ENCODE assay signal across 9 mouse cellular contexts in the genomic region with DNA sequence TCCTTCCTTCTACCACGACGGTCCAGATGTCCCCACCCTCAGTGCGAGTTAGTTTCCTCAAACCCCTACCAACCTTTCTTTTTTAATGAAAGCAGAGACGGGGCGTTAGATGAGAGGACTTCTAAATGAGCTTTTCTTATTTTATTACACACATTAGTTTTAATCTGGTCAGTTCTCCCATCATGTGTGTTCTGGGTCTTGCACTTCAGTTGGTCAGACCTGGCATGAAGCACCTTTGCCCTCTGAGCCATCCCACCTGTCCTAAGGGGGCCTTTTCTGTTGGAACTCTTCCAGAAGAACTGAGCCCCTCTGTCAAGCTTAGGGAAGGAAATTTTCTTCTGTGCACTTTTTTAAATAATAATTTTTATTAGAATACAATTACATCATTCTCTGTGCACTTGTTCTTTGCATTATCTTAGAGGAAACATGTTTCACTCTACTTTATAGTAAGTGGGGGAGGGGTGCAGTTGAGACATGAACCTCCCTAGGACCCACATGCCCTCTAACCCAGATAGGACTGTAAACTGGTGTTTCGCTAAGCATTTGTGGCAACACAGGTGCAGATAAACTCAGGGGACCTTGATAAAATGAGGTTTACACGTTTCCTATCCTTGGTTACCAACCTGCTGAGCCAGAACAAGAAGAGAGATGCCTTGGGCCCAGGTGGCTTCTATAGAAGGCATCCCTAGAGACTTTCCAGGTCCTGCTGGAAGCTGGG. TPM values are rescaled to one million over a fixed set of nuclear protein-coding genes. Genes with fewer than 3 reads are reported as not detected.
DNase-seq lines count a peak whose midpoint lies in the region; ATAC-seq and TF ChIP-seq lines count a peak whose summit lies in the region.
"Had no signal": no experiment of that assay in that cellular context is flagged by ENCODE, and none has a peak within 500 bp of the region (broad histone marks: within the 10 kb centered on the region; RNA-seq: fewer than 3 reads in every experiment).

No protein-coding gene starts in this region.

- DNase-seq in kidney, adult 18-20 months = no peak
- no peak for DNase-seq in left cerebral cortex, adult 18-20 months (ENCODE audit: low spot score in 2 of 2)

- H3K27me3 ChIP-seq in kidney, embryonic 14.5 days (ENCODE audit: control insufficient read depth, insufficient read depth, low read length) = no peaks in the 10 kb centered on the region
- no peaks in the 10 kb centered on the region; the same call in 1 of the 2 replicates for H3K27me3 ChIP-seq in E14TG2a.4 (ENCODE audit: insufficient read depth, low read length)
- H3K27me3 ChIP-seq in embryonic facial prominence, embryonic 12.5 days = no peaks in the 10 kb centered on the region
- no peaks in the 10 kb centered on the region for H3K27me3 ChIP-seq in liver, embryonic 16.5 days (ENCODE audit: control insufficient read depth, insufficient read depth, low read depth, low read length)
- H3K27me3 ChIP-seq: Patski had no signal

- peaks cover 10% of the 10 kb centered on the region for H3K4me1 ChIP-seq in kidney, embryonic 14.5 days (ENCODE audit: control insufficient read depth, insufficient read depth, low read length)
- peaks cover 47% of the 10 kb centered on the region for H3K4me1 ChIP-seq in E14TG2a.4 (replicated peaks; ENCODE audit: low read depth, low read length)
- H3K4me1 ChIP-seq in embryonic facial prominence, embryonic 12.5 days = peaks cover 29% of the 10 kb centered on the region
- peaks cover 8% of the 10 kb centered on the region for H3K4me1 ChIP-seq in liver, embryonic 16.5 days (ENCODE audit: control insufficient read depth, low read depth, low read length)

- no peaks in the 10 kb centered on the region for H3K36me3 ChIP-seq in kidney, embryonic 14.5 days (ENCODE audit: control insufficient read depth, insufficient read depth, low read length)
- no peaks in the 10 kb centered on the region for H3K36me3 ChIP-seq in E14TG2a.4 (ENCODE audit: insufficient read depth, low read length)
- H3K36me3 ChIP-seq in embryonic facial prominence, embryonic 12.5 days = no peaks in the 10 kb centered on the region
- H3K36me3 ChIP-seq in liver, embryonic 16.5 days (ENCODE audit: control insufficient read depth, insufficient read depth) = no peaks in the 10 kb centered on the region

- ATAC-seq in kidney, embryonic 14.5 days (ENCODE audit: low FRiP score, low TSS enrichment) = no peak
- no peak for ATAC-seq in embryonic facial prominence, embryonic 12.5 days (ENCODE audit: insufficient number of reproducible peaks, insufficient read depth, low FRiP score, low TSS enrichment)
- ATAC-seq in liver, embryonic 16.5 days (ENCODE audit: low read depth) = peak; percentile 18
- ATAC-seq in activated CD4-positive, CD25-positive, alpha-beta regulatory T cell, adult 4 months = no peak
- ATAC-seq: Patski had no signal

- 0 out of 2 replicates have a peak overlapping the region, but pooled peaks have one; percentile 51 for H3K27ac ChIP-seq in kidney, embryonic 14.5 days (ENCODE audit: low read depth, low read length)
- peak overlapping the region; percentile 73 for H3K27ac ChIP-seq in embryonic facial prominence, embryonic 12.5 days
- no peak overlapping the region for H3K27ac ChIP-seq in liver, embryonic 16.5 days (ENCODE audit: low read length)
- H3K27ac ChIP-seq: macrophage had no signal

- H3K9ac ChIP-seq in kidney, embryonic 14.5 days (ENCODE audit: low read depth, low read length) = peak overlapping the region; percentile 40
- no peak overlapping the region for H3K9ac ChIP-seq in embryonic facial prominence, embryonic 12.5 days
- no peak overlapping the region for H3K9ac ChIP-seq in liver, embryonic 16.5 days (ENCODE audit: low read depth, low read length)

- H3K4me3 ChIP-seq in kidney, embryonic 14.5 days (ENCODE audit: low read length) = peak overlapping the region; percentile 17; the same call in 1 of the 2 replicates
- H3K4me3 ChIP-seq in E14TG2a.4 (replicated peaks; ENCODE audit: low read length) = peak overlapping the region; percentile 68
- peak overlapping the region; percentile 15 for H3K4me3 ChIP-seq in embryonic facial prominence, embryonic 12.5 days
- H3K4me3 ChIP-seq in liver, embryonic 16.5 days (ENCODE audit: low read depth, low read length) = no peak overlapping the region

- 46% methylated on average over 7 of the region's 7 CpGs for WGBS in kidney, embryonic 14.5 days
- WGBS in embryonic facial prominence, embryonic 12.5 days = 51% methylated on average over 7 of the region's 7 CpGs
- 7% methylated on average over 7 of the region's 7 CpGs for WGBS in liver, embryonic 16.5 days (ENCODE audit: insufficient replicate concordance)

- H3K9me3 ChIP-seq in kidney, embryonic 14.5 days (ENCODE audit: control insufficient read depth, low read length) = 0 out of 2 replicates have a peak, but pooled peaks cover 3% of the 10 kb centered on the region
- peaks cover 6% of the 10 kb centered on the region for H3K9me3 ChIP-seq in E14TG2a.4 (ENCODE audit: low read length)
- H3K9me3 ChIP-seq in embryonic facial prominence, embryonic 12.5 days = no peaks in the 10 kb centered on the region
- peaks cover 3% of the 10 kb centered on the region; the same call in 1 of the 2 replicates for H3K9me3 ChIP-seq in liver, embryonic 16.5 days (replicated peaks; ENCODE audit: control insufficient read depth, low read length)

- no peak for TF ChIP-seq CTCF in E14TG2a.4 (conservative IDR thresholded peaks at IDR 0.05; ENCODE audit: low read length)

- H3K4me2 ChIP-seq in kidney, embryonic 14.5 days (replicated peaks; ENCODE audit: low read depth, low read length) = peak overlapping the region; percentile 48
- peak overlapping the region; percentile 45 for H3K4me2 ChIP-seq in embryonic facial prominence, embryonic 12.5 days (replicated peaks)
- peak overlapping the region; percentile 51 for H3K4me2 ChIP-seq in liver, embryonic 16.5 days (ENCODE audit: low read depth, low read length)

RNA-seq across cellular contexts. Expression of a gene that starts 36.2 kb away (rescaled TPM):
- polyA plus RNA-seq in kidney, embryonic 14.5 days (2014; fragmentation: Nextera tagmentation; extraction: Ambion mirVana) = 149 and 164 TPM in 2 replicates
- 136 and 138 TPM in 2 replicates for polyA plus RNA-seq in embryonic facial prominence, embryonic 12.5 days (2016; fragmentation: Nextera tagmentation; extraction: Ambion mirVana)
- 59.7 and 62.6 TPM in 2 replicates for polyA plus RNA-seq in liver, embryonic 16.5 days (2015; fragmentation: Nextera tagmentation; extraction: Ambion mirVana)
- polyA plus RNA-seq in activated CD4-positive, CD25-positive, alpha-beta regulatory T cell, adult 4 months (2017; shearing (Covaris generic)) = 100 to 1,000 TPM; 101 to 132 TPM
- total RNA-seq in left cerebral cortex, adult 18-20 months (2021) = 10 to 100 TPM; 85.6 to 86.3 TPM

RNA-seq across cellular contexts. Expression of a gene that starts 42.4 kb away (rescaled TPM):
- polyA plus RNA-seq in kidney, embryonic 14.5 days (2014; fragmentation: Nextera tagmentation; extraction: Ambion mirVana) = 8.2 and 10.1 TPM in 2 replicates
- polyA plus RNA-seq in embryonic facial prominence, embryonic 12.5 days (2016; fragmentation: Nextera tagmentation; extraction: Ambion mirVana) = 5.2 and 6.7 TPM in 2 replicates
- polyA plus RNA-seq in liver, embryonic 16.5 days (2015; fragmentation: Nextera tagmentation; extraction: Ambion mirVana) = 1.1 and 1.2 TPM in 2 replicates
- polyA plus RNA-seq in activated CD4-positive, CD25-positive, alpha-beta regulatory T cell, adult 4 months (2017; shearing (Covaris generic)) = not detected
- total RNA-seq in left cerebral cortex, adult 18-20 months (2021) = 10 to 100 TPM; 61.1 to 88.1 TPM
